Mouse (Mus musculus) heart, embryonic 14.5 days (tissue): Measurements from ENCODE around the gene Trp73. TPM values are rescaled to one million over a fixed set of nuclear protein-coding genes. Genes with fewer than 3 reads are reported as not detected.

Experiments used
- ATAC-seq: fragments of 200-750 bp; cut with Nextera tagmentation; 2 replicates; pipeline ENCODE4 v1.8.0; 2017; ENCODE audit warnings: low read depth, moderate TSS enrichment; ENCODE audit not compliant: insufficient number of reproducible peaks, insufficient read depth, low FRiP score
- H3K27ac ChIP-seq, 2 experiments: fragments of 200-500 bp in 1 of 2; fragments of 300-500 bp in 1 of 2; sonication (generic) in 1 of 2; replicated peaks in 1 of 2; 2 replicates each; pipeline ENCODE4 v1.5.1; 2012 to 2014; ENCODE audit warnings: low read depth in 2 of 2, low read length in 2 of 2, control low read depth in 1 of 2, mild to moderate bottlenecking in 1 of 2, mixed read lengths in 1 of 2; ENCODE audit not compliant: control insufficient read depth in 1 of 2, insufficient read depth in 1 of 2
- H3K27me3 ChIP-seq: fragments of 300-500 bp; sonication (generic); 2 replicates; pipeline ENCODE4 v1.6.1; 2014; ENCODE audit warnings: mild to moderate bottlenecking, low read length, control low read depth; ENCODE audit not compliant: control insufficient read depth, insufficient read depth
- H3K36me3 ChIP-seq: fragments of 300-500 bp; sonication (generic); 2 replicates; pipeline ENCODE4 v1.6.1; 2014; ENCODE audit warnings: mild to moderate bottlenecking, control low read depth, low read length, mixed read lengths; ENCODE audit not compliant: control insufficient read depth, insufficient read depth
- H3K4me1 ChIP-seq, 2 experiments: fragments of 200-500 bp in 1 of 2; fragments of 300-500 bp in 1 of 2; sonication (generic) in 1 of 2; 2 replicates each; pipeline ENCODE4 v1.6.1; 2012 to 2014; ENCODE audit warnings: low read length in 2 of 2, control low read depth in 1 of 2, mixed read lengths in 1 of 2; ENCODE audit not compliant: control insufficient read depth in 2 of 2, insufficient read depth in 2 of 2
- H3K4me2 ChIP-seq: fragments of 300-500 bp; sonication (generic); 2 replicates; pipeline ENCODE4 v1.6.1; 2014; ENCODE audit warnings: mild to moderate bottlenecking, low read length
- H3K4me3 ChIP-seq, 2 experiments: fragments of 200-500 bp in 1 of 2; fragments of 300-500 bp in 1 of 2; sonication (generic) in 1 of 2; 2 replicates each; pipeline ENCODE4 v1.5.1; 2012 to 2014; ENCODE audit warnings: low read length in 2 of 2, mild to moderate bottlenecking in 2 of 2, control low read depth in 1 of 2, low read depth in 1 of 2, moderate library complexity in 1 of 2; ENCODE audit not compliant: control insufficient read depth in 1 of 2, insufficient read depth in 1 of 2
- H3K9ac ChIP-seq: fragments of 300-500 bp; sonication (generic); 2 replicates; pipeline ENCODE4 v1.6.1; 2014; ENCODE audit warnings: mild to moderate bottlenecking, low read length
- H3K9me3 ChIP-seq: fragments of 300-500 bp; sonication (generic); 2 replicates; pipeline ENCODE4 v1.6.1; 2016; ENCODE audit warnings: low read length, control low read depth; ENCODE audit not compliant: control insufficient read depth
- WGBS: fragments of 180-500 bp; shearing (Covaris S2); extraction: QIAGEN DNeasy Blood & Tissue Kit; methylation state at CpG from one replicate; pipeline ENCODE4 v1.1.7; 2014; 5-methylcytosine and 5-hydroxymethylcytosine counted together
- polyA plus RNA-seq: library from polyadenylated mRNA; unstranded; fragments of >200 nt; fragmentation: Nextera tagmentation; extraction: Ambion mirVana; gene quantifications from 2 replicates; pipeline ENCODE4 v1.2.1, GENCODE M21; 2014

Trp73 gene
- polyA plus RNA-seq, 1 experiment from 2014 or later, result 0.08 TPM

DNA sequence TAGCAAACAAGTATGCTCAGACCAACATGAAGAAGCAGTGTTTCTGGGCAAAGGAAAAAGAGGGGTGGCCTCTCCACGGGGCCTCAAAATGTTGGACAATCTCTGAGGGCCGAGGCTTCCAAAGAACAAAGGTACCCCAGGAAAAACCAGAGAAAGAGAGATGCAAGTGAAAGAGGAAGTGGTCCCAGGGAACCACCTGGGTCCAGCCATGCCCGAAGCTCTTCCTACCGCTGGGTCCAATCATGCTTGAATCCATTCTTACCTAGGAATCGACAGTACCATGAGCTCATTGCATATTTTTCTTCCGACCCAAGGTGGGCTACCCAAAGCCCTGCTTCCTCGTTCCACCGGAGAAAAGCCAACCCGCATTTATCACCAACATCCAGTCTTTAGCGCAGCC is 36.1 kb downstream of the Trp73 start:
- Histone ChIP-seq H3K4me2 (no peak overlapping the region), H3K9ac (no peak overlapping the region), H3K27ac (no peak overlapping the region), H3K27me3 (peaks cover 51% of the 10 kb centered on the region), H3K4me1 (no peaks in the 10 kb centered on the region; a peak in 1 of 4 replicates), H3K36me3 (no peaks in the 10 kb centered on the region), H3K4me3 (no peak overlapping the region), H3K9me3 (no peaks in the 10 kb centered on the region)
- 84% methylated on average over 10 of the region's 10 CpGs for WGBS
- no peak for ATAC-seq

DNA sequence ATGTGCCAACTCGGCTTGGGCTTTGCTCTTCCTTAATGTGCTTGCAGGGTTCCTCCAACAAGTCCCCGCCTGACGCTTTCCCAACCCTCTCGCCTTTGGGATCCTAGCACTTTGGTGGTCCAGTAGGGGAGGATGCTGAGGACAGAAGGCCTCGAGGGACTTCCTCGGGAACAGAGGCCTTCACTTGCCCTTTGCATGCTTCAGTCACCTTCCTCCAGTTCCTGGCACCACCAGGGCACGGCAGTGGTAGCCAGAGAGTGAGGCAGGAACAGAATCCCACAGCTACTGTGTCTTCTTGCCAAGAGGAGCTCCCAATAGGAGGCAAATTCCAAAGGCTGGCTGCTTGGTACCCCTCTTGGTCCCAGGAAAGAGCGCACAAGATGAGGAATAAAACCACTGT is 36.6 kb downstream of the Trp73 start:
- no peak overlapping the region for H3K27ac ChIP-seq
- H3K27me3 ChIP-seq, result peaks cover 53% of the 10 kb centered on the region
- no peaks in the 10 kb centered on the region; a peak in 1 of 4 replicates for H3K4me1 ChIP-seq
- H3K36me3 ChIP-seq, result no peaks in the 10 kb centered on the region
- ATAC-seq, result no peak
- H3K4me2 ChIP-seq, result no peak overlapping the region
- H3K9ac ChIP-seq, result no peak overlapping the region
- H3K4me3 ChIP-seq, result no peak overlapping the region
- H3K9me3 ChIP-seq, result no peaks in the 10 kb centered on the region
- 58% methylated on average over 8 of the region's 8 CpGs for WGBS

DNA sequence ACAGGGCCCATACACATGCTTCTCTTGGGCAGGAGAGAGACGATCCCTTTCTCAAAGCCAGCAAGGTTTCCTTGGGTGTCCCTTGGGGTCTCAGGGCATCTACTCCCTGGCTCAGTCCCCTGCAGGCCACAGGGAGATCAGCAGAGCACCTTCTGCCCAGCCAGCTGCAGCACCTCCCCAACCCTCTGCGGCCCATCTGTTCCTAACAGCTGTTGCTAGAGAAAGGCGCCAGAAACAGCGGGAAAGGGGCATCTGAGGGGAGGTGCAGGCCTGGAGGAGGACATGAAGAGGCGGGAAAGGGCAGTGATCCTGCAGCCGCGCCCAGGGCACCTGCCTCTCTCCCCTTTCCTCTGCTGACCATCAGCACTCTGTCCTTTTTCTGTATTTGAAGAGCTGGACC is 40.6 kb downstream of the Trp73 start:
- 21% methylated on average over 7 of the region's 7 CpGs for WGBS
- Histone ChIP-seq H3K9ac (no peak overlapping the region), H3K4me2 (no peak overlapping the region), H3K27ac (no peak overlapping the region), H3K9me3 (no peaks in the 10 kb centered on the region), H3K36me3 (no peaks in the 10 kb centered on the region), H3K27me3 (peaks cover 42% of the 10 kb centered on the region), H3K4me3 (no peak overlapping the region), H3K4me1 (no peaks in the 10 kb centered on the region)
- ATAC-seq, result no peak

DNA sequence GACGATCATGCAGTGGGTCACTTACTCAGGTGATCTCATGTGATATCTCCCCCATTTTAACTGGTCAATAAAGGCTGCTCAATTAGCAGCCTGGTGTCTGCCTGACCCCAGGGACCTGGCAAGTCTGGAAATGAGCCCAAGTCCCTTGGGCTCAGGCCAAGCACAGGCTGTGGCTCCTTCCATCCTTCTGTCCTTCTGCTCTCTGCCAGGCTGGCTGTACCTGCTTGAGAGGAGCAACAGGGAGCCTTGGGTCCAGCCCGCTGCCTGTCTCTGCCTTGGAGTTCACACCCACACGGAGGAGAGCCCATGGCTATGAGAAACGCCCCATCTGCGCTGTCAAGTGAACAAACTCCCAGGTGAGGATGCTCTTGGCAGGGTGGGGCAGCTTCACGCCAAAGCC is 43.9 kb downstream of the Trp73 start:
- no peak overlapping the region for H3K9ac ChIP-seq
- no peaks in the 10 kb centered on the region for H3K9me3 ChIP-seq
- WGBS, result 25% methylated on average over 6 of the region's 6 CpGs
- H3K4me1 ChIP-seq, result no peaks in the 10 kb centered on the region
- H3K4me3 ChIP-seq, result no peak overlapping the region
- H3K27ac ChIP-seq, result no peak overlapping the region
- H3K36me3 ChIP-seq, result no peaks in the 10 kb centered on the region
- H3K4me2 ChIP-seq, result no peak overlapping the region
- ATAC-seq, result no peak
- H3K27me3 ChIP-seq, result peaks cover 33% of the 10 kb centered on the region

DNA sequence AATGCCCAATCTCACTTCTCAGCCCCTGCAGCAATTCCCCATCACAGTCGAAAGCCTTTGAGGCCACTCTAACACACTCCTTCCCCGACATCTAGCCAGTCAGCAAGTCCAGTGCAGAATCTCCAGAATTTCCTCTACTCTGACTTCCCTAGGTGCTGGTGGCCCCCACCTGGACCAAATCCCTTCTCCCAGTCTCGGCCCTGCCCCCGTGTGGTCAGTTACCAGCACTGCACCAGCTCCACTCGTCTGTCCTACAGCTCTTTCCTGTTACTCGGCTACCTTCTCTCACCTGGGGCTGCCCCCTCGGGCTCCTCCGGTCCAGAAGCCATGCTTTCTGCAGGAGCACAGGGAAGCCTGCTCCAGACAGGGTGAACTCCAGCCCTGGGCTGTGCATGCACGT is 46.8 kb downstream of the Trp73 start:
- H3K4me1 ChIP-seq, result no peaks in the 10 kb centered on the region
- H3K36me3 ChIP-seq, result no peaks in the 10 kb centered on the region
- H3K9me3 ChIP-seq, result no peaks in the 10 kb centered on the region
- no peak for ATAC-seq
- 18% methylated on average over 9 of the region's 9 CpGs for WGBS
- H3K9ac ChIP-seq, result no peak overlapping the region
- H3K27me3 ChIP-seq, result peaks cover 36% of the 10 kb centered on the region
- H3K4me2 ChIP-seq, result no peak overlapping the region
- H3K4me3 ChIP-seq, result no peak overlapping the region
- H3K27ac ChIP-seq, result no peak overlapping the region

DNA sequence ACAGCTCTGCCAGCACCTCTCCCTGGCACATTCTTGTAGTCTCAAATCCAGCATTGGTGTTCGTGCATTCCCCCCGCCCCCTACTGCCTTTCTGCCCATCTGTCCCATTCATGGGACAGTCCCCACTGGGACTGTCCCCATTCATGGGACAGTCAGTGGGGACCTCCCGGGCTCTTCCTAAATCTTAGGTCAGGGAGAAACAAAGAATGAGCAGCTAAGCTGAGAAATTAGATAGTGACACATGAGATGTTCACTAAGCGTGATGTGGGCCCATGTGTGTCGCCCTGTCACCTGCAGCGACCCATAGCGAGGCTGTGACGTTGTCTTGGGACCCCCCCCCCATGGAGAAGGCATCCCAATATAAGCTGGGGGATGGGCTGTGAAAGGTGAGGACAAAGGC is 48.7 kb downstream of the Trp73 start:
- no peak overlapping the region for H3K4me2 ChIP-seq
- no peak overlapping the region for H3K4me3 ChIP-seq
- WGBS, result 70% methylated on average over 8 of the region's 8 CpGs
- no peak overlapping the region for H3K9ac ChIP-seq
- H3K4me1 ChIP-seq, result no peaks in the 10 kb centered on the region
- H3K27ac ChIP-seq, result no peak overlapping the region
- H3K9me3 ChIP-seq, result no peaks in the 10 kb centered on the region
- no peak for ATAC-seq
- H3K27me3 ChIP-seq, result peaks cover 36% of the 10 kb centered on the region
- no peaks in the 10 kb centered on the region for H3K36me3 ChIP-seq

DNA sequence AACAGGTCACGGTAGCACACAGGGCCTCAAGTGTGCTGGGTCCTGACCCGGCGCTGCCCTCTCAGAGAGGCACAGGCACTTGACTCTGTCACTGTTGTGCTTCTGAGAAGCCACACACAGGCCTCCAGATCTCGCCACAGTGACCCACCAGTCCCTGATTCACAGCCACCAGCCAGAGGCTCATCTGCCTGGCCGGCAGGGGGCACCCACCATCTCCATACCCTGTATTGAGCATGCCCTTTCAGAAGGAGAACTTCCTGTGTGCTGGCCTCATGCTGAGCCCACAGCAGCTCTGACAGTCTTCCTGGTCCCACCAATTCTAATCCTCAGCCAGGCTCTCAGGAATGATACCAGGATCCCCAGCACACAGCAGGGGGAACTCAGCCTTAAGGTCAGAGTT is 50.8 kb downstream of the Trp73 start:
- Histone ChIP-seq H3K9me3 (no peaks in the 10 kb centered on the region), H3K4me1 (no peaks in the 10 kb centered on the region), H3K36me3 (no peaks in the 10 kb centered on the region), H3K27ac (no peak overlapping the region), H3K4me3 (no peak overlapping the region), H3K4me2 (no peak overlapping the region), H3K27me3 (peaks cover 32% of the 10 kb centered on the region), H3K9ac (no peak overlapping the region)
- WGBS, result 33% methylated on average over 5 of the region's 5 CpGs
- no peak for ATAC-seq

DNA sequence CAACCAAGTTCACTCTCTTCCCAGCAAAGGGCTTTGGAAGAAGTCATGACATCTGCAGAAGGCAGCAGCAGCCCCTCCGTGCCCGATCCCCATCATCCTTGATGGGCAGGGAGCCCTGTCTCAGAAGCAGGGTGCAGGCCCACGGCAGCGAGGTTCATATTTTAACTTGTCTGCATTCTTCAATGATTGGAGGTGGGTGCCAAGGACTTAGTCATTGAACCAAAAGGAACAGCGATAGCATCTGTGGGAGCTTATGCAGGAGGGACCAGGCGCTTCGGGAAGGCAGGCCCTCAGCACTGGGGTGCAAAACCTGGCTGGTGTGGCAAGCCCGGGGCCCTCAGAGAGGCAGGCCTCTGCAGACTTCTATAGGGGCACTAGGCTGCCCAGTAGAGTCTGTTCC is 53.6 kb downstream of the Trp73 start:
- Histone ChIP-seq H3K27ac (no peak overlapping the region), H3K27me3 (peaks cover 48% of the 10 kb centered on the region)
- no peak for ATAC-seq

More for the DNA sequence above, 53.6 kb downstream of the Trp73 start:
- Histone ChIP-seq H3K9me3 (no peaks in the 10 kb centered on the region), H3K4me3 (no peak overlapping the region), H3K9ac (no peak overlapping the region), H3K4me1 (no peaks in the 10 kb centered on the region), H3K36me3 (no peaks in the 10 kb centered on the region), H3K4me2 (no peak overlapping the region)
- WGBS, result 83% methylated on average over 8 of the region's 8 CpGs
